Mouse (Mus musculus) embryonic facial prominence, embryonic 14.5 days (tissue): ENCODE results near the gene Bnc2. TPM values are rescaled to one million over a fixed set of nuclear protein-coding genes. Genes with fewer than 3 reads are reported as not detected.

Experiments
- ATAC-seq: fragments of 200-750 bp; cut with Nextera tagmentation; 2 replicates; pipeline ENCODE4 v1.8.0; 2017; ENCODE audit warnings: low read depth, moderate number of reproducible peaks, moderate TSS enrichment
- DNase-seq: peaks from one replicate; pipeline ENCODE4 v3.0.0-alpha.2; 2015; ENCODE audit warnings: low spot score
- H3K27ac ChIP-seq: fragments of 300-500 bp; sonication (generic); replicated peaks from 2 replicates; pipeline ENCODE4 v1.5.1; 2014; ENCODE audit warnings: low read depth, mild to moderate bottlenecking, low read length, moderate library complexity
- H3K27me3 ChIP-seq: fragments of 300-500 bp; sonication (generic); replicated peaks from 2 replicates; pipeline ENCODE4 v1.6.1; 2014; ENCODE audit warnings: low read length; ENCODE audit not compliant: control insufficient read depth, insufficient read depth
- H3K36me3 ChIP-seq: fragments of 300-500 bp; sonication (generic); 2 replicates; pipeline ENCODE4 v1.6.1; 2014; ENCODE audit warnings: low read length, mixed read lengths; ENCODE audit not compliant: control insufficient read depth, insufficient read depth
- H3K4me1 ChIP-seq: fragments of 300-500 bp; sonication (generic); 2 replicates; pipeline ENCODE4 v1.6.1; 2014; ENCODE audit warnings: antibody characterized with exemption, low read length; ENCODE audit not compliant: control insufficient read depth, insufficient read depth
- H3K4me2 ChIP-seq: fragments of 300-500 bp; sonication (generic); 2 replicates; pipeline ENCODE4 v1.6.1; 2014; ENCODE audit warnings: low read depth, mild to moderate bottlenecking, low read length, moderate library complexity, mixed read lengths
- H3K4me3 ChIP-seq: fragments of 300-500 bp; sonication (generic); 2 replicates; pipeline ENCODE4 v1.5.1; 2014; ENCODE audit warnings: low read depth, mild to moderate bottlenecking, low read length
- H3K9ac ChIP-seq: fragments of 300-500 bp; sonication (generic); 2 replicates; pipeline ENCODE4 v1.6.1; 2014; ENCODE audit warnings: low read depth, mild to moderate bottlenecking, low read length, moderate library complexity, mixed read lengths
- H3K9me3 ChIP-seq: fragments of 300-500 bp; sonication (generic); 2 replicates; pipeline ENCODE4 v1.6.1; 2016; ENCODE audit warnings: low read length; ENCODE audit not compliant: control insufficient read depth
- whole genome bisulfite sequencing: fragments of 180-500 bp; shearing (Covaris S2); extraction: QIAGEN DNeasy Blood & Tissue Kit; methylation state at CpG from one replicate; pipeline ENCODE4 v1.1.7; 2014; 5-methylcytosine and 5-hydroxymethylcytosine counted together
- polyA plus RNA-seq: library from polyadenylated mRNA; unstranded; fragments of >200 nt; fragmentation: Nextera tagmentation; extraction: Ambion mirVana; gene quantifications from 2 replicates; pipeline ENCODE4 v1.2.1, GENCODE M21; 2014

The Bnc2 gene
- polyA plus RNA-seq, 1 experiment from 2014 or later, result 23.9 TPM

- no peak overlapping the region for H3K4me3 ChIP-seq
- no peak overlapping the region for H3K27ac ChIP-seq
- DNase-seq, result peak; percentile 64
- no peaks in the 10 kb centered on the region for H3K27me3 ChIP-seq
- H3K4me2 ChIP-seq, result no peak overlapping the region
- no peak overlapping the region for H3K9ac ChIP-seq
- no peaks in the 10 kb centered on the region for H3K9me3 ChIP-seq
- 38% methylated on average over 2 of the region's 2 CpGs for WGBS
- no peaks in the 10 kb centered on the region for H3K36me3 ChIP-seq
- peaks cover 45% of the 10 kb centered on the region for H3K4me1 ChIP-seq
- no peak for ATAC-seq
Observed at GRCm38 (mm10) chr4:84358204-84358603, 316.9 kb downstream of the Bnc2 start.

- H3K36me3 ChIP-seq, result no peaks in the 10 kb centered on the region
- no peak for ATAC-seq
- no peaks in the 10 kb centered on the region for H3K27me3 ChIP-seq
- peak overlapping the region; percentile 33 for H3K27ac ChIP-seq
- no peak for DNase-seq
- H3K4me2 ChIP-seq, result no peak overlapping the region
- H3K4me1 ChIP-seq, result peaks cover 37% of the 10 kb centered on the region
- no peak overlapping the region for H3K9ac ChIP-seq
- no peaks in the 10 kb centered on the region for H3K9me3 ChIP-seq
- WGBS, result 44% methylated on average over 1 of the region's 1 CpGs
- no peak overlapping the region for H3K4me3 ChIP-seq
Observed at GRCm38 (mm10) chr4:84357382-84357781, 317.7 kb downstream of the Bnc2 start.

- Histone ChIP-seq H3K36me3 (no peaks in the 10 kb centered on the region), H3K27ac (no peak overlapping the region), H3K27me3 (no peaks in the 10 kb centered on the region), H3K9ac (no peak overlapping the region), H3K4me1 (peaks cover 36% of the 10 kb centered on the region), H3K9me3 (no peaks in the 10 kb centered on the region), H3K4me3 (no peak overlapping the region), H3K4me2 (no peak overlapping the region)
- no peak for DNase-seq
- WGBS, result 18% methylated on average over 8 of the region's 8 CpGs
- ATAC-seq, result no peak
Observed at GRCm38 (mm10) chr4:84356468-84357153, 318.5 kb downstream of the Bnc2 start.

GRCm38 (mm10) chr4:84352656-84353055 lies 322.4 kb downstream of the Bnc2 start:
- 66% methylated on average over 2 of the region's 2 CpGs for WGBS
- Histone ChIP-seq H3K27ac (no peak overlapping the region), H3K9ac (no peak overlapping the region), H3K36me3 (no peaks in the 10 kb centered on the region), H3K4me2 (no peak overlapping the region), H3K4me3 (no peak overlapping the region), H3K4me1 (peaks cover 25% of the 10 kb centered on the region), H3K9me3 (no peaks in the 10 kb centered on the region), H3K27me3 (no peaks in the 10 kb centered on the region)
- DNase-seq (no peak), ATAC-seq (no peak)

- H3K27ac ChIP-seq, result 0 out of 2 replicates have a peak overlapping the region, but pooled peaks have one; percentile 41
- WGBS, result 48% methylated on average over 5 of the region's 5 CpGs
- no peak for DNase-seq
Observed at GRCm38 (mm10) chr4:84349536-84349935, 325.5 kb downstream of the Bnc2 start.

GRCm38 (mm10) chr4:84339172-84339571 lies 335.9 kb downstream of the Bnc2 start:
- H3K4me3 ChIP-seq, result no peak overlapping the region
- H3K9me3 ChIP-seq, result no peaks in the 10 kb centered on the region
- DNase-seq, result no peak
- H3K4me2 ChIP-seq, result no peak overlapping the region
- no peak overlapping the region for H3K9ac ChIP-seq
- H3K27me3 ChIP-seq, result no peaks in the 10 kb centered on the region
- H3K4me1 ChIP-seq, result no peaks in the 10 kb centered on the region
- ATAC-seq, result no peak
- no peaks in the 10 kb centered on the region for H3K36me3 ChIP-seq
- no peak overlapping the region for H3K27ac ChIP-seq
- 79% methylated on average over 4 of the region's 4 CpGs for WGBS

More at GRCm38 (mm10) chr4:84349536-84349935, 325.5 kb downstream of the Bnc2 start:
- ATAC-seq, result no peak
- Histone ChIP-seq H3K4me1 (peaks cover 11% of the 10 kb centered on the region), H3K4me3 (no peak overlapping the region), H3K36me3 (no peaks in the 10 kb centered on the region), H3K9ac (no peak overlapping the region), H3K9me3 (no peaks in the 10 kb centered on the region), H3K4me2 (no peak overlapping the region), H3K27me3 (no peaks in the 10 kb centered on the region)

GRCm38 (mm10) chr4:84331995-84332394 lies 343.1 kb downstream of the Bnc2 start:
- no peaks in the 10 kb centered on the region for H3K9me3 ChIP-seq
- 54% methylated on average over 9 of the region's 9 CpGs for WGBS
- H3K9ac ChIP-seq, result no peak overlapping the region
- no peak overlapping the region for H3K4me3 ChIP-seq
- peaks cover 14% of the 10 kb centered on the region; the same call in 1 of the 2 replicates for H3K4me1 ChIP-seq
- DNase-seq, result no peak
- no peak for ATAC-seq
- H3K4me2 ChIP-seq, result no peak overlapping the region
- no peaks in the 10 kb centered on the region for H3K36me3 ChIP-seq
- no peaks in the 10 kb centered on the region for H3K27me3 ChIP-seq
- H3K27ac ChIP-seq, result no peak overlapping the region

GRCm38 (mm10) chr4:84331450-84331849 lies 343.6 kb downstream of the Bnc2 start:
- DNase-seq (peak; percentile 43), ATAC-seq (no peak)
- 29% methylated on average over 3 of the region's 3 CpGs for WGBS
- H3K4me2 ChIP-seq, result no peak overlapping the region
- H3K27me3 ChIP-seq, result no peaks in the 10 kb centered on the region
- no peaks in the 10 kb centered on the region for H3K36me3 ChIP-seq
- H3K4me3 ChIP-seq, result no peak overlapping the region
- peaks cover 14% of the 10 kb centered on the region; the same call in 1 of the 2 replicates for H3K4me1 ChIP-seq
- H3K9ac ChIP-seq, result no peak overlapping the region
- no peaks in the 10 kb centered on the region for H3K9me3 ChIP-seq
- H3K27ac ChIP-seq, result no peak overlapping the region; the same call in 1 of the 2 replicates

- Histone ChIP-seq H3K27me3 (no peaks in the 10 kb centered on the region), H3K4me3 (no peak overlapping the region), H3K4me2 (no peak overlapping the region), H3K9me3 (no peaks in the 10 kb centered on the region), H3K4me1 (peaks cover 14% of the 10 kb centered on the region; the same call in 1 of the 2 replicates), H3K36me3 (no peaks in the 10 kb centered on the region), H3K9ac (no peak overlapping the region), H3K27ac (no peak overlapping the region)
- peak; percentile 70 for DNase-seq
- ATAC-seq, result peak; percentile 60; the same call in 1 of the 2 replicates
- 64% methylated on average over 4 of the region's 4 CpGs for WGBS
Observed at GRCm38 (mm10) chr4:84330509-84330908, 344.6 kb downstream of the Bnc2 start.
